Mouse (Mus musculus): ENCODE measurements around the gene D730048I06Rik. TPM values are rescaled to one million over a fixed set of nuclear protein-coding genes. Genes with fewer than 3 reads are reported as not detected.
"Not testable (repeated sequence)": the region's sequence is repeated elsewhere in the genome, so short reads cannot be mapped to it uniquely, and the experiment has no call there.

Gene D730048I06Rik
- total RNA-seq (2021), result not detected in 2 replicates
- long read RNA-seq, result 0 reads

GRCm38 (mm10) chr9:35790001-35790400 lies at the start of gene D730048I06Rik, which contains the start of gene Gm27235:
Gene D730048I06Rik (minus strand): TSS chr9:35790112.
Gene Gm27235 (minus strand): TSS chr9:35790101.
- DNase-seq, result no peak

- not testable (repeated sequence) for DNase-seq
Measured at GRCm38 (mm10) chr9:35817881-35818280, 28.0 kb upstream of the D730048I06Rik start.

- no peak for DNase-seq
Measured at GRCm38 (mm10) chr9:35798146-35798545, 8.2 kb upstream of the D730048I06Rik start.

- no peak for DNase-seq
Measured at GRCm38 (mm10) chr9:35778009-35778408, 11.9 kb downstream of the D730048I06Rik start, which contains the start of gene Gm17727. Gene Gm17727 (minus strand): TSS chr9:35778109.

GRCm38 (mm10) chr9:35756843-35757242 lies 33.1 kb downstream of the D730048I06Rik start:
- no peak for DNase-seq

GRCm38 (mm10) chr9:35740749-35741148 lies 49.2 kb downstream of the D730048I06Rik start, which contains the start of gene Gm17677:
Gene Gm17677 (plus strand): TSS chr9:35741049.
- DNase-seq, result no peak

Other genes starting within 250 kb of the D730048I06Rik start
- gene Ddx25, start 231.6 kb downstream of the D730048I06Rik start, total RNA-seq (2021), result 0.52 and 0.73 TPM in 2 replicates
- gene Pus3, start 231.5 kb downstream of the D730048I06Rik start, total RNA-seq (2021), result 12.8 and 13.5 TPM in 2 replicates
- 0.52 TPM in 1 of 2 replicates, not detected in the other for gene Pate2, start 219.8 kb downstream of the D730048I06Rik start, total RNA-seq (2021)
- 4.5 and 5.4 TPM in 2 replicates for gene Hyls1, start 219.7 kb downstream of the D730048I06Rik start, total RNA-seq (2021)
- not detected in 2 replicates for gene Pate4, start 178.2 kb downstream of the D730048I06Rik start, total RNA-seq (2021)
- gene Pate3, start 141.9 kb downstream of the D730048I06Rik start, total RNA-seq (2021), result not detected in 2 replicates
- gene Pate1, start 102.7 kb downstream of the D730048I06Rik start, total RNA-seq (2021), result not detected in 2 replicates
- gene Gm17677, start 49.1 kb downstream of the D730048I06Rik start, total RNA-seq (2021), result not detected in 2 replicates
- gene Gm17727, start 12.0 kb downstream of the D730048I06Rik start, total RNA-seq (2021), result not detected in 2 replicates
- not detected in 2 replicates for gene Gm27235, start within 50 bp of the D730048I06Rik start, total RNA-seq (2021)
- not detected in 2 replicates for gene 9230110F15Rik, start 54.0 kb upstream of the D730048I06Rik start, total RNA-seq (2021)
- gene 9230113P08Rik, start 118.3 kb upstream of the D730048I06Rik start, total RNA-seq (2021), result not detected in 2 replicates

Measured in adrenal gland, postnatal 25 days (tissue).